Mouse (Mus musculus) heart, embryonic 14.5 days (tissue): ENCODE results near the gene Kctd15. TPM values are rescaled to one million over a fixed set of nuclear protein-coding genes. Genes with fewer than 3 reads are reported as not detected.

Source experiments
- ATAC-seq: fragments of 200-750 bp; cut with Nextera tagmentation; 2 replicates; pipeline ENCODE4 v1.8.0; 2017; ENCODE audit warnings: low read depth, moderate TSS enrichment; ENCODE audit not compliant: insufficient number of reproducible peaks, insufficient read depth, low FRiP score
- H3K27ac ChIP-seq, 2 experiments: fragments of 200-500 bp in 1 of 2; fragments of 300-500 bp in 1 of 2; sonication (generic) in 1 of 2; replicated peaks in 1 of 2; 2 replicates each; pipeline ENCODE4 v1.5.1; 2012 to 2014; ENCODE audit warnings: low read depth in 2 of 2, low read length in 2 of 2, control low read depth in 1 of 2, mild to moderate bottlenecking in 1 of 2, mixed read lengths in 1 of 2; ENCODE audit not compliant: control insufficient read depth in 1 of 2, insufficient read depth in 1 of 2
- H3K27me3 ChIP-seq: fragments of 300-500 bp; sonication (generic); 2 replicates; pipeline ENCODE4 v1.6.1; 2014; ENCODE audit warnings: mild to moderate bottlenecking, low read length, control low read depth; ENCODE audit not compliant: control insufficient read depth, insufficient read depth
- H3K36me3 ChIP-seq: fragments of 300-500 bp; sonication (generic); 2 replicates; pipeline ENCODE4 v1.6.1; 2014; ENCODE audit warnings: mild to moderate bottlenecking, control low read depth, low read length, mixed read lengths; ENCODE audit not compliant: control insufficient read depth, insufficient read depth
- H3K4me1 ChIP-seq, 2 experiments: fragments of 200-500 bp in 1 of 2; fragments of 300-500 bp in 1 of 2; sonication (generic) in 1 of 2; 2 replicates each; pipeline ENCODE4 v1.6.1; 2012 to 2014; ENCODE audit warnings: low read length in 2 of 2, control low read depth in 1 of 2, mixed read lengths in 1 of 2; ENCODE audit not compliant: control insufficient read depth in 2 of 2, insufficient read depth in 2 of 2
- H3K4me2 ChIP-seq: fragments of 300-500 bp; sonication (generic); 2 replicates; pipeline ENCODE4 v1.6.1; 2014; ENCODE audit warnings: mild to moderate bottlenecking, low read length
- H3K4me3 ChIP-seq, 2 experiments: fragments of 200-500 bp in 1 of 2; fragments of 300-500 bp in 1 of 2; sonication (generic) in 1 of 2; 2 replicates each; pipeline ENCODE4 v1.5.1; 2012 to 2014; ENCODE audit warnings: low read length in 2 of 2, mild to moderate bottlenecking in 2 of 2, control low read depth in 1 of 2, low read depth in 1 of 2, moderate library complexity in 1 of 2; ENCODE audit not compliant: control insufficient read depth in 1 of 2, insufficient read depth in 1 of 2
- H3K9ac ChIP-seq: fragments of 300-500 bp; sonication (generic); 2 replicates; pipeline ENCODE4 v1.6.1; 2014; ENCODE audit warnings: mild to moderate bottlenecking, low read length
- H3K9me3 ChIP-seq: fragments of 300-500 bp; sonication (generic); 2 replicates; pipeline ENCODE4 v1.6.1; 2016; ENCODE audit warnings: low read length, control low read depth; ENCODE audit not compliant: control insufficient read depth
- WGBS: fragments of 180-500 bp; shearing (Covaris S2); extraction: QIAGEN DNeasy Blood & Tissue Kit; methylation state at CpG from one replicate; pipeline ENCODE4 v1.1.7; 2014; 5-methylcytosine and 5-hydroxymethylcytosine counted together
- polyA plus RNA-seq: library from polyadenylated mRNA; unstranded; fragments of >200 nt; fragmentation: Nextera tagmentation; extraction: Ambion mirVana; gene quantifications from 2 replicates; pipeline ENCODE4 v1.2.1, GENCODE M21; 2014

Gene Kctd15
- polyA plus RNA-seq, 1 experiment from 2014 or later, result 1.7 TPM

DNA sequence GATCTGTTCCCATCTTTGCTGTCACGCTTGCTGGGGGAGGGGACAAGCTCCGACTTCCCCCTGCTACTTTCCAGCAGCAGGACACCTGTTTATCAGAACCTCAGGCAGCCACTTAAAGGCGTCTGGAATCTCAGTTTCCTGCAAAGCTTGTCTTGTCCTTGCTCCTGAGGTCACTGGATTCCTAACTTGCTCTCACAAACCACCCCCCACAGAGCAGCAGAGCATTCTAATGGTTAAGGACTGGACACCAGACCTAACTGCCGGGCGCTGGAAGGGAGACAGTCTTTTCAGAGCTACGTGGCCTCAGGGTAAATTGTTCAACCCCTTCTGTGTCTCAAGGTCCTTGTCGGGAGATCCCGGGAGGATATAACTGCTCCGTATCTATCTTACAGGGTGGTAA, 12.8 kb upstream of the Kctd15 start:
- Histone ChIP-seq H3K9me3 (no peaks in the 10 kb centered on the region), H3K4me3 (no peak overlapping the region), H3K36me3 (no peaks in the 10 kb centered on the region), H3K27ac (no peak overlapping the region), H3K4me1 (0 out of 4 replicates have a peak, but pooled peaks cover 0 to 3% of the 10 kb centered on the region in 2 experiments), H3K4me2 (no peak overlapping the region), H3K9ac (no peak overlapping the region), H3K27me3 (peaks cover 15% of the 10 kb centered on the region)
- no peak for ATAC-seq
- WGBS, result 12% methylated on average over 9 of the region's 9 CpGs

DNA sequence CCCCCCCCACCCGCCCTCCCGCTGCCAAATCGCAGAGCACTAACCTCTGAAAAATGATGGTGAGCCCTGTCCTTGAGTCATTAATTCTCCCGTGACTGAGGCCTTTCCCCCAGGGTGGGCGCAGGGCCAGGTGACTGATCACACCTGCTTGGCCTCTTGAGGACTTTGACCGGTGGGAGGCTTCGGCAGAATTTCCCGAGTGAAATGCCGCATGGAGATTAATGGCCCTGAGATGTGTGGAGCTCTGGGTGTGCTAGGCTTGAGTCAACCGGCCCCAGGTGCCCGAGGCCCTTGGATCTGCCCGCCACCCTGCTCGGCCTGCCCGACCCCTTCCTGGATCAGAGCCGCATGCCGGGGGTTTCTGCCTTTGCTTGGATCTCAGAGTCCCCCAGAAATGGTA, 11.3 kb upstream of the Kctd15 start:
- no peak for ATAC-seq
- H3K4me3 ChIP-seq, result no peak overlapping the region
- H3K4me2 ChIP-seq, result no peak overlapping the region
- WGBS, result 84% methylated on average over 16 of the region's 16 CpGs
- H3K27ac ChIP-seq, result no peak overlapping the region
- H3K9ac ChIP-seq, result no peak overlapping the region
- H3K9me3 ChIP-seq, result no peaks in the 10 kb centered on the region
- 0 out of 4 replicates have a peak, but pooled peaks cover 0 to 3% of the 10 kb centered on the region in 2 experiments for H3K4me1 ChIP-seq
- no peaks in the 10 kb centered on the region for H3K36me3 ChIP-seq
- H3K27me3 ChIP-seq, result peaks cover under 1% of the 10 kb centered on the region; the same call in 1 of the 2 replicates

DNA sequence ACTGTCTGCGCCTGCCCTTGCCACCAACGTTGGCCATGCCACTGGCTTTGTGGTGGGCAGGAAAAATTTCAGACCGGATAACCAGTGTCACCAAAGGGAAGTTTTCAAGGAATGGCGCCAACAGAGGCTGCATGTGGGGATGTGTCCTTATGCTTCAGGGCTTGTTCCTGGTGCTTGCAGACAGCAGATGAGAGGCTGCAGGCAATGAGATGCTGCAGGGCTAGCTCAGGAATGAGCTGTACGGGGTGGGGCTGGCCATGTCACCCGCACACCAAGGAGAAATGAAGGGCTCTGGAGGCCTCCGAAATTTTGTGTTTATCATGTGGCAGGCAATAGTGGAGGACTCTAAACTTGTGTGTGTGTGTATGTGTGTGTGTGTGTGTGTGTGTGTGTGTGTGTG, 6.6 kb upstream of the Kctd15 start:
- Histone ChIP-seq H3K4me2 (no peak overlapping the region), H3K36me3 (no peaks in the 10 kb centered on the region), H3K27me3 (no peaks in the 10 kb centered on the region), H3K9ac (no peak overlapping the region), H3K9me3 (no peaks in the 10 kb centered on the region), H3K4me1 (no peaks in the 10 kb centered on the region), H3K27ac (no peak overlapping the region), H3K4me3 (no peak overlapping the region)
- WGBS, result 31% methylated on average over 7 of the region's 7 CpGs
- no peak for ATAC-seq

DNA sequence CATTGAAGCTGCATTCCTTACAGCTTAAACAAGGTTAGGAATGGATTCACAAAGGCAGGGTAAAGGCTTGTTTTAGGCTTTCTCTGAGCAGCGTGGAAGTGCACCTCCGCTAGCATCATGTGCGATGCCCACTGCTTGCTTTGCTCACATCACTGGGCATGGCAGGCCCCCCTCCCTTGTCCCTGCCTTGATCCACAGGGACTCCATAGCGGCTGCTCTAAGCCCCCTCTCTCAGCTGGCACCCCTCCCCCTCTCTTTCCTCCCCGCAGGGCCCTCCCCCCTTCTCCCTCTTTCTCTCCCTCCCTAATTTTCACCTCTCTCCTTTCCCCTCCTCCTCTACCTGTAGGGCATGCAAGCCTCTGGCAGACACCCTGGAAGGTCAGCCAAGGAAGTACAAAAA, 5.7 kb upstream of the Kctd15 start:
- H3K4me3 ChIP-seq, result no peak overlapping the region
- H3K27ac ChIP-seq, result no peak overlapping the region
- H3K9me3 ChIP-seq, result no peaks in the 10 kb centered on the region
- no peaks in the 10 kb centered on the region for H3K36me3 ChIP-seq
- WGBS, result 40% methylated on average over 5 of the region's 5 CpGs
- no peaks in the 10 kb centered on the region for H3K27me3 ChIP-seq
- no peak overlapping the region for H3K4me2 ChIP-seq
- H3K9ac ChIP-seq, result no peak overlapping the region
- ATAC-seq, result no peak
- H3K4me1 ChIP-seq, result no peaks in the 10 kb centered on the region

DNA sequence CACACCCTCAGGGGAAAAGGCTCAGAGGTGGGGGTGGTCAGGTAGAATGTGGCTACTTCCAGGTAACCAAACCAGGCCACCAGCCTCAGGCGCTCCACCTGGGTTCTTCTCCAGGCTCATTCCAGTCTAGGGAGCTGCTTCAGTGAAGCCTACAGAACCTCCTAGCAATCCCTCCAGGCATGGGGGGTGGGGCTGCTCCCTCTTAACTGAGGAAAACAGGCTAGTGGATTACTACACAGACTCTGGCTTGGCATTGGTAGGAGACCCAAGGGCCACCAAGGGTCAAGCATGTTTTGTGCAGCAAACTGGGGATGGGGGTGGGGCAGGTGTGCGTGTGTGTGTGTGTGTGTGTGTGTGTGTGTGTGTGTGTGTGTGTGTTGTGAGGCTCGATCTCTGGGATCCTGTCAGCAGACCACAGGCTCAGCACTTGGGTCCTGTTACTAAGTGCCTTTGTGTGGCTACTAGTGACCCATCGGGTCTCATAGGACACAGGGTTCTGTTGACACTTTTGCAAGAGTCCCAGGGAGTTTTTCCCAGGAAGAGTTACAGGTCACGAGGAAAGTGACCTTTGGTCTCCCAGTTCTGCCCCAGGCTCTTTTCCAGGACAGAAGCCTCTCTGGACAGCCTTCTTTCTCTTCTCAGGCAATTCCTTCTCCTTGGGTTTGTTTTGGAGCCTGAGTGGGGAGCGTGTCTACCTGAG, 3.0 kb upstream of the Kctd15 start:
- Histone ChIP-seq H3K4me1 (no peaks in the 10 kb centered on the region), H3K27me3 (peaks cover 2% of the 10 kb centered on the region; the same call in 1 of the 2 replicates)

DNA sequence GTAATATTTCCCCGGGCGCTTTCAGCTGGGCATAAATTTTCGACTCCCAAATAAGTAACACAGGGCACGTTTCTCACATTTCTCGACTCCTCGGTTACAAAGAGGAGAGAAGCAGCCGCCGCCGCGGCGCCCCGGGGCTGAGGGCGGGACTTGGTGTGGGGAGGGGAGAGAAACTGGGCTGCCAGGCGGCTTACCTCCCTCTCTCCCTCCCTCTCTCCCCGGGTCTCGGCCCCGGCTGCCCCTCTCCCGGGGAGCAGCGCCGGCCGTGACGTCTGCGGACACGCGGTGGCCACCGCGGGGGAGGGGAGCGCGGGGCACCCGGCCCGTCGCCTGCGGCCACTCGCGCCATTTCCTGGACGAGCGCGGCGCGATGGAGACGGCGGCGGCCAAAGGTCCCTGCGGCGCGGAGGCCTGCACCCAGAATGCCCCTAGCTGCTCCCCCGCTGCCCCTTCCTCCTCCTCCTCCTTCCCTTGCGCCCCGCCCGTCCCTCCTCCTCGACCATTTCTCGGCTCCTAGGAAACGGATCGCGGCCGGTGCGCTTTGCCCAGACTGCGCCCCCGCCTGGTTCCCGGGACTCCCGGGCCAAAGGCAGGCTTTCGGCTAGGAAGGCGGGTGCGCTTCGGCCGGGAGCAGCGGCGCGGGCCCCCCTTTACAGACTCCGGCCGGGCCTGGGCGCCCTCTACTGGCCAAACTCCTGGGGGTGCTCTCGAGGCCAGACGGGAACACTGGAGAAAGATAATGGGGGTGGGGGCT, 1.3 kb downstream of the Kctd15 start:
- H3K27ac ChIP-seq, result peak overlapping the region; percentile 83 to 85
- peak overlapping the region; percentile 77 to 80 for H3K4me3 ChIP-seq
- H3K9ac ChIP-seq, result peak overlapping the region; percentile 79
- peaks cover 6% of the 10 kb centered on the region; the same call in 1 of the 2 replicates for H3K27me3 ChIP-seq
- no peaks in the 10 kb centered on the region for H3K36me3 ChIP-seq
- 0 out of 4 replicates have a peak, but pooled peaks cover 0 to 3% of the 10 kb centered on the region in 2 experiments for H3K4me1 ChIP-seq
- peak overlapping the region; percentile 98 for H3K4me2 ChIP-seq
- under 1% methylated on average over 46 of the region's 74 CpGs for WGBS
- H3K9me3 ChIP-seq, result no peaks in the 10 kb centered on the region
- peak; percentile 67 for ATAC-seq

More for the DNA sequence above, 3.0 kb upstream of the Kctd15 start:
- Histone ChIP-seq H3K9ac (no peak overlapping the region), H3K4me3 (no peak overlapping the region), H3K36me3 (no peaks in the 10 kb centered on the region), H3K27ac (no peak overlapping the region), H3K4me2 (no peak overlapping the region), H3K9me3 (no peaks in the 10 kb centered on the region)
- ATAC-seq, result no peak
- whole genome bisulfite sequencing, result 74% methylated on average over 6 of the region's 6 CpGs

DNA sequence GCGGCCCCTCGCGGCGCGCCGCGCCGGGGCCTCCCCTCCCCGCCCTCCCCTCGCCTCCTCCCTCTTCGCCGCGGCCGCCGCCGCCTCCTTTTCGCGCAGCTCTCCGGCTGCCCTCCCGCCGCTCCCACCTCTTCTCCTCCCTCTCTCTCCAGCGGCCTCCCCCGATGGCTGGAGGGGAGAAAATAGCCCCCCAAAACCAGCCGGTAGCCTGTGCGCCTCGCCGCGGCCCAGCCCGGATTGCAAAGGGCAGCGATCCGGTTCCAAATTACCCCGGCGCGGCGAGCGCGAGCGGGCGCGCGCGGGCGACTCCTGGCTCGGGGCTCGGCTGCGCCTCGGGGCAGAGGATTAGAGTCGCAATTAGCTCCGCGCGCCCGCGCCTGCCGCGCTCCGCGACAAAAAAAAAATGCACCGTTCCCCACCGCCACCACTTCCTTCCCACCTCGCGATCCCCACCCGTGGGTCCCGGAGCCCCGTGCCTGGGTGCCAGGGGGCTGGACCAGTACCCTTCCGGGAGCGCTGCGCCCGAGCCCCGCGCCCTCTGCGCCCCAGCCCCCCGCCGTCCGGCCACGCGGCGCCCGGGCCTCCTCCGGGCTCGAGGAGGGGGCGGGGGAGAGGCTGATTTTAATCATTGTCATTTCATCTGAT, 2.0 kb downstream of the Kctd15 start:
- under 1% methylated on average over 58 of the region's 81 CpGs for WGBS
- ATAC-seq, result 0 out of 2 replicates have a peak, but pooled peaks have one; percentile 24

More for the DNA sequence above, 2.0 kb downstream of the Kctd15 start:
- H3K27me3 ChIP-seq, result peaks cover 6% of the 10 kb centered on the region; the same call in 1 of the 2 replicates
- H3K9ac ChIP-seq, result peak overlapping the region; percentile 79
- H3K27ac ChIP-seq, result peak overlapping the region; percentile 83 to 85
- peak overlapping the region; percentile 77 to 80 for H3K4me3 ChIP-seq
- H3K4me1 ChIP-seq, result 0 out of 4 replicates have a peak, but pooled peaks cover 0 to 3% of the 10 kb centered on the region in 2 experiments
- H3K4me2 ChIP-seq, result peak overlapping the region; percentile 98
- H3K9me3 ChIP-seq, result no peaks in the 10 kb centered on the region
- no peaks in the 10 kb centered on the region for H3K36me3 ChIP-seq
